Mouse (Mus musculus) megakaryocyte, embryonic 14.5 days (primary cell): Measurements from ENCODE around the gene Ptges3l. TPM values are rescaled to one million over a fixed set of nuclear protein-coding genes. Genes with fewer than 3 reads are reported as not detected.
"Not testable (repeated sequence)": the region's sequence is repeated elsewhere in the genome, so short reads cannot be mapped to it uniquely, and the experiment has no call there.

ENCODE experiments used
- H3K27me3 ChIP-seq: replicated peaks from 2 replicates; pipeline ENCODE3; 2012; ENCODE audit warnings: inconsistent platforms
- H3K36me3 ChIP-seq: replicated peaks from 2 replicates; pipeline ENCODE3; 2012; ENCODE audit warnings: low read length, inconsistent platforms, mixed read lengths
- H3K4me1 ChIP-seq: 2 replicates; pipeline ENCODE4 v1.6.1; 2012; ENCODE audit warnings: inconsistent platforms
- H3K4me3 ChIP-seq: replicated peaks from 2 replicates; pipeline ENCODE3; 2012; ENCODE audit warnings: moderate library complexity, mild to moderate bottlenecking, inconsistent platforms
- H3K9me3 ChIP-seq: 2 replicates; pipeline ENCODE4 v1.6.1; 2012; ENCODE audit warnings: inconsistent platforms
- FLI1 ChIP-seq: IDR thresholded peaks from 2 replicates; pipeline ENCODE4 v1.6.1; 2012; ENCODE audit warnings: low read length, inconsistent platforms, mixed read lengths
- GATA1 ChIP-seq: IDR thresholded peaks from 3 replicates; pipeline ENCODE4 v1.6.1; 2012; ENCODE audit warnings: mixed read lengths, low read length, inconsistent platforms, borderline replicate concordance
- polyA plus RNA-seq: library from polyadenylated mRNA; stranded (reverse); fragments of >175 nt; gene quantifications from 2 replicates; pipeline ENCODE4 v1.2.3, GENCODE M21; 2012; ENCODE audit warnings: low replicate concordance; ENCODE audit not compliant: insufficient read depth

Ptges3l gene
- polyA plus RNA-seq, 1 experiment = 2.8 TPM

DNA sequence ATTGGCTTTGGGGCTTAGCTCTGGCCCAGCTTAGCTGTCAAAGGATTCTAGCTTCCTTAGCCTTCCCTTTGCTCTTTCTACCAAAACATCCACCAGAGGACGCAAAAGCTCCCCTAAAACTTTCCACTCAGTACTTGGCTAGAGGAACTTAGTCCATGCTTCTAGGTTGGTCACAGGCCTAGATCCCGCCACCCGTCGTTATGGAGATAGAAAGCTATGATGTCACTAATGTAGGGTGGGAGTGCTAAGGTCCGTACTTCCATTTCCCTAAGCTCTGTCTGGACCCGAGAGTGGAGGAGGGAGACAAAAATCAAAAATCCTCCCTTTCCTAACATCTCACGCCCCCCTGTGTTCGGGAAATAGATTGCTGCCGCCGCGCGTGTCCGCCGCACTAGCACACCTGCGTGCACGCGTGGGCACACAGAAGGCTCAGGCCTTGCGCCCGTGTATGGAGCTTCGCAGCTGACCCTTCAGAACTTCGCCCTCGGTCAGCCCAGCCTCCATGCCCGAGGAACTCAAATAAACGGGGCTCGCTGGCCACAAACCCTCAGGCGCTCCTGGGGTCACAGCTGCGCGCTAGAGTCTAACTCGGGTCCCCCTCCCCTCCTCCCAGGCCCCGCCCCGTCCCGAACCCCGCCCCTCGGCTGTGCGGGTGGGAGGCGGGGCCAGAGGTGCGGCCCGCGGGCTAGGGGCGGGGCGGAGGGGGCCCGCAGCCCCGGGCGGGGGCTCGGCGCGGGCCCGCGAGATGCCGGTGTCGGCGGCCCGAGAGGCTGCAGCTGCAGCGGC, 42.5 kb upstream of the Ptges3l start:
- no peaks in the 10 kb centered on the region for H3K9me3 ChIP-seq
- H3K27me3 ChIP-seq = peaks cover 52% of the 10 kb centered on the region
- peaks cover 2% of the 10 kb centered on the region for H3K36me3 ChIP-seq
- H3K4me3 ChIP-seq = peak overlapping the region; percentile 96
- H3K4me1 ChIP-seq = peaks cover 63% of the 10 kb centered on the region
- TF ChIP-seq FLI1 = no peak

DNA sequence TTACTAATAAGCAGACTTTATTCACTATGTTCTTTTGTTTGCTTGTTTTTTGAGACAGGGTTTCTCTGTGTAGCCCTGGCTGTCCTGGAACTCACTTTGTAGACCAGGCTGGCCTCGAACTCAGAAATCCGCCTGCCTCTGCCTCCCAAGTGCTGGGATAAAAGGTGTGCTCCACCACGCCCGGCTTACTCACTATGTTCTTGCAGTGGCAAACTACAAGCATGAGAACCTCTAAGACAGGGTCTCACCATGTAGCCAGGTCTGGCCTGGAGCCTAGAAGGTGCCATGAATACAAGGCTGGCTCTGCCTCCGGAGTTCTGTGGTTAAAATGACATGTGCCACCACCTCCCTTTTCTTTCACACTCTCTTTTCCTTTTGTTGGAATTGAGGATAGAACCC, 41.4 kb upstream of the Ptges3l start:
- Histone ChIP-seq H3K27me3 (peaks cover 43% of the 10 kb centered on the region), H3K36me3 (peaks cover 13% of the 10 kb centered on the region), H3K4me1 (peaks cover 69% of the 10 kb centered on the region), H3K4me3 (peak overlapping the region; percentile 97)
- H3K9me3 ChIP-seq = not testable (repeated sequence)

DNA sequence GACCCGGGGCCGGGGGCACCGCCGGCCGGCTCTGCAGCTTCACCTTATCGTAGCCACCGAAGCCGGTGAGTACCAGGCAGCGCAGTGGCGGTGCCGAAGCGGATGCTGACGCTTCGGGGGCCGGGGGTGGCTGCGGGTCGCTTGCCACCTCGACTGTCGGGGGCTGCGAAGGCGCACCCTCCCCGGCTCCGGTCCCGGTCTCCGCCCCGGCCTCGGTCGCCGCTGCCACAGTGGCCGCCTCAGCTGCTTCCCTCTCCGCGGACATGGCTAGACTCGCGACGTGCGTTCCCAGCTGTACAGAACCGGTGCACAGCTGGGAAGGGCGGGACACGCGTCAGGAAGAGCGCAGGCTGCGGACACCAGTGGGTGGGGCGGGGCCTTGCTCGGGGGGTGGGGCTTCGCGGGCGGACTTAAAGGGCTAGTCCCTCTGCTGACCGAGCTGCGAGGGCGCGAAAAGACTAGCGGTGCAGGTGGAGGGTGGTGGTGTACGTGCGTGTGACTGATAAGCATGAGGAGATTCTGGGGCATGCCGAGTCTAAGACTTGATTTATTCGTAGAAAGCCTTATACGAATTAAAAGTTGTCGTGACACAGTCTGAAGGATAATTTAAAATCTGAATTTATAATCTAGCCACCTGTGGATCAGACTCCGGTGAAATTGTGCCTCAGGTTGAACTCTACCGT, 40.9 kb upstream of the Ptges3l start, which contains the start of gene Vat1:
TSS of gene Vat1 (minus strand) at position 362 of the 683 bp plus-strand sequence.
- Histone ChIP-seq H3K27me3 (peaks cover 38% of the 10 kb centered on the region), H3K4me1 (peaks cover 69% of the 10 kb centered on the region), H3K9me3 (no peaks in the 10 kb centered on the region), H3K4me3 (peak within 1 kb of the TSS; percentile 97), H3K36me3 (peaks cover 18% of the 10 kb centered on the region)
- TF ChIP-seq FLI1 (no peak), GATA1 (no peak)

DNA sequence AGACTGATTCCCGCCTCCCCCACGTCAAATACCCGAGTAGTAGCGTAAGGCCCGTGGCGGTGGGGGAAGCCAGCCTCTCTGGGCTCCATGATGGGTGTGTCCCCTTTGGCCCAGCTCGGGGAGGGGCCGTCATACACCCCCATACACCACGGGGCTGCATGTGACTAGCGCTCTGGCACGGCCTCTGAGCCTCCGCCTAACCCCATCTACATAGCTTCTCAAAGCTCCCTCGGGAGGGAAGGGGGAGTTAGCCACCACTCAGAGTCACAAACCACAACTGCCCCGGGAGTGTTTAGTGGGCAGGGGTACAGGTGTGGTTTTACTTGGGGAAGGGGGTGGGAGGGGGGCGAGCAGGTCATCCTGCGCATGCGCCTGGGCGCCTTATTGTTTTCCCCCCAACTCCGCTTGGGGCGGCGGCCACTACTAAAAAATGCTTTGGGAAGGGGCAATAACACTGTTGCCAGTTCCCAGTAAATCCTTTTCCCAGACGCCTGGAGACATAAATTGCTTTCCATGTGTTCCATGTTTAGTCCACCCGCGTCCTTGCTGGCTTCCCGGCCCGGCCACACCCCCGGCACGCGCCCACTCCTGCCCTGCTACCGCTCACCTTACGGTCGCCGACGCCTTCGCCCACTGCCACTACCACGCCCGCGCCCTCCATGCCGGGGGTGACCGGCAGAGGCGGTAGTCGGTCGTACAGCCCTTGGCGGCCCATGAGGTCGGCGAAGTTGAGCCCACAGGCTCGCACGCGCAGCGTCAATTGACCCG, 40.2 kb upstream of the Ptges3l start:
- Histone ChIP-seq H3K4me3 (peak overlapping the region; percentile 97), H3K9me3 (no peaks in the 10 kb centered on the region), H3K36me3 (peaks cover 25% of the 10 kb centered on the region), H3K4me1 (peaks cover 69% of the 10 kb centered on the region), H3K27me3 (peaks cover 30% of the 10 kb centered on the region)
- no peak for TF ChIP-seq GATA1
- no peak for TF ChIP-seq FLI1

DNA sequence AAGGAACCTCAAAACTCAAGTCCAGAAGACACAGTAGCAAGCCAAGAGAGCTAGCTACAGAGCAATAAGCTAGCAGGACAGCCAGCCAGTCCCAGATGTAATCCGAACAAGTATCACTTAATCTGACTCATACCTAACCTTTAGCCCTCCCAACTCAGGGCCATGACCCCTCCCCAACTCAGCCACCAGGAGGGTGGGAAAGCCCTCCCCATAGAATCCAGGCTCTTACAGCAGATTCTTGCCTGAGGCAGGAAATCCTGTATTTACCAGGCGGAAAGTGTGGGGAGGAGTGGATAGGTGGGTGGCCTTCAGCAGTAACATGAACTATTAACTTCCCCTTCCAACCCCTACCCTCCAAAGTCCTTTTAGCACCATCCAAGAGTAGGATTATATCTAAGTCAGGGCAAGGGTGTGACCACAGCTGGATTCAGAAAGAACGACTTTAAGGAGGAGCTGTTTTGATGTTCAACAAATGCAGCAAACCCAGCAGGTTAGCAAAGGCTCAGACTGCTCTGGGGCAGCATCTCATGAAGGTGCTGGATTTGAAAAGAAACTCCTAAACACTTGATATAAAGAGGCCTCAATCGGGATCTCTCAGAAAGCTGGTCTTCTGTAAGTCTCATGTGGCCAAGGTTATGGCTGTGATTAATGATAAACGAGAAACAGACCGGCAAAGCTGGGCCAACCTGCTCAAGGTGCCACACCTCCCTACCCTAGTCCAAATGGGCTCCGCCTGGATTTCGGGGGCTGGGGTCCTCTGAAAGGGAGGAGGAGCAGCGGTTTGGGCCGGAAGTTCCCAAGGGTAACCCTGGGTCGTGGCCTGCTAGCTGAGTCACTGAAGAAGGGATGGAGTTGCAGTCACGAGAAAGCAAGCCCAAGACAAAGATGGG, 39.3 kb upstream of the Ptges3l start, which contains the start of gene Rnd2:
TSS of gene Rnd2 (plus strand) at position 789 of the 890 bp plus-strand sequence.
- H3K4me1 ChIP-seq = peaks cover 69% of the 10 kb centered on the region
- no peaks in the 10 kb centered on the region for H3K9me3 ChIP-seq
- H3K36me3 ChIP-seq = peaks cover 33% of the 10 kb centered on the region
- no peak for TF ChIP-seq FLI1
- TF ChIP-seq GATA1 = no peak
- H3K4me3 ChIP-seq = peak within 1 kb of the TSS; percentile 97
- H3K27me3 ChIP-seq = peaks cover 24% of the 10 kb centered on the region

DNA sequence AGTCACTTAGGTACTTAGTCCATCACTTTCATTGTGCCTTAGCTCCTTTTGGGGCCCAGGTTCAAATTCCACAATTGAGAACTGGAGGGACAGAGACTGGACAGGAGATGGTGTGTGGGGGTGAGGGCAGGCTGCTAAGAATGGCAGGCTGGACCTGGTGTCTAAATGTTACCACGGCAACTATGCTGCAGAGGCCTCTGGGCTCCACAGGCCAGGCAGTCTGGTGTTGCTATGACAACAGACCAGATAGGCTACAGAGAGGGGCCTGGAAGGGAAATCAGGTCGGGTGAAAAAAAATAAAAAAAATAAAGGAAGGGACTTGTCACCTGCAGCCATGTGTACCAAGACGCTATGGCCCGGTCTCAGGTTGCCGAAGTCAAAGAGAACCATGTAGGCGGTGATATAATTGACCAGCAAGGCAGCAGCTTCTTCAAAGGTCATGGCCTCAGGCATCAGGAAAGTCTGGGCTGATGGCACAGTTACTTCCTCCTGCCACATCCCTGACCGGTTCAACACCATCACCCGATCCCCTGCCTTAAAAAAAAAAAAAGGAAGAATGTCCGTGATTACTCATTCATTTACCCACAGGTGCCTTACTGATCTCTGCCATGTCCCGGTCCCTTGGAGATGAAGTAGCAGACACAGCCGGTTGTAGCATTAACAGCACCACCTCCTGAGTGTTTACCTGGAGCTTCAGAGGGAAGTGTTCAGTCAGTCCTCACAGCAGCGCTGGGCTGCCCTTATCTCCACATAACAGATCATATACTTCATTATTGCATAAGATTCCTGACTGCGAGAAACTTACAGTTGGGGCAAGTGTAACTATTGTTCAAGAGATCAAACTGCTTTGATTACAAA, 37.7 kb upstream of the Ptges3l start:
- H3K4me3 ChIP-seq = peak overlapping the region; percentile 24
- H3K9me3 ChIP-seq = no peaks in the 10 kb centered on the region
- H3K36me3 ChIP-seq = peaks cover 49% of the 10 kb centered on the region
- TF ChIP-seq FLI1 = no peak
- TF ChIP-seq GATA1 = no peak
- peaks cover 12% of the 10 kb centered on the region for H3K27me3 ChIP-seq
- H3K4me1 ChIP-seq = peaks cover 58% of the 10 kb centered on the region

DNA sequence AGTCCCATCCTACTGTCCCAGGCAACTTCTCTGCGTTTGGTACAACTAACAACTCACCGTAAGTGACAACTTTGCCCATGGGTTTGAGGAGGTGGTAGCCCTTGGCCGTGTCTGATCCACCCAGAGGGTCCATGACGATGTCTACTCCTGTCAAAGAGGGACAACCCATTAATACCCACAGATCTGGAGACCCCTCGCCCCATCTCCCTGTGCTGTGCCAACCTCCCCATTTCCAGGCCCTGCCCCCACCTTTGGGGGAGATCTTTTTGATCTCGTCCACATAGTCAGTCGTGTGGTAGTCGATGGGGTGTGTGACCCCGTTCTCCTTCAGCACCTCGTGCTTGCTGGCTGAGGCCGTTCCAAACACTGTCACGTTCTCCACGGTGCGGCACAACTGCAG, 37.0 kb upstream of the Ptges3l start:
- Histone ChIP-seq H3K4me3 (peak overlapping the region; percentile 24), H3K4me1 (peaks cover 57% of the 10 kb centered on the region), H3K36me3 (peaks cover 56% of the 10 kb centered on the region), H3K27me3 (peaks cover 8% of the 10 kb centered on the region), H3K9me3 (no peaks in the 10 kb centered on the region)
- TF ChIP-seq FLI1 (no peak), GATA1 (no peak)

DNA sequence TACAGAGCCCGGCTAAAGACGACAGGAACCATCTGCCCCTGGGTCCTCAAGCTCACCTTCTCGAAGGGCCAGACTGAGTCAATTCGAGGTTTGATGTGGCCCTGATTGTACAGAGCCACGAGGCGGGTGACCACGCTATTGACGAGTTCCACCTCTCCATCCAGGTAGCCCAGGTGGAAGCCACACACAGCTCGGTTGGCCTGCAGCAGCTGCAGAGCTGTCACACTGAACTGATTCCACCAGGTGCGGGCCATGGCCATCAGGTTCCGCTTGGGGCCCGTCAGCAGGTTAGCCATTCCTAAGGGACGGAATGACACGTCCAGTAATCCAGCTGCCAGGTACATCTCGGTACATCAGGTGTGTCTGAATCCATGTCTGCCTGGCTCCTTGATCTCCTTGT, 35.2 kb upstream of the Ptges3l start:
- H3K4me1 ChIP-seq = peaks cover 39% of the 10 kb centered on the region

More for the DNA sequence above, 35.2 kb upstream of the Ptges3l start:
- H3K4me3 ChIP-seq = no peak overlapping the region
- H3K27me3 ChIP-seq = peaks cover 6% of the 10 kb centered on the region
- peaks cover 70% of the 10 kb centered on the region for H3K36me3 ChIP-seq
- H3K9me3 ChIP-seq = no peaks in the 10 kb centered on the region
- no peak for TF ChIP-seq FLI1
- no peak for TF ChIP-seq GATA1
